Mouse (Mus musculus) neural tube, embryonic 12.5 days (tissue): ENCODE data around the gene Scarf1. TPM values are rescaled to one million over a fixed set of nuclear protein-coding genes. Genes with fewer than 3 reads are reported as not detected.

Experiments
- ATAC-seq: fragments of 200-750 bp; cut with Nextera tagmentation; 2 replicates; pipeline ENCODE4 v1.8.0; 2017; ENCODE audit warnings: low read depth, mild to moderate bottlenecking, moderate TSS enrichment, moderate library complexity; ENCODE audit not compliant: low FRiP score
- H3K27ac ChIP-seq: fragments of 300-500 bp; sonication (generic); 2 replicates; pipeline ENCODE4 v1.5.1; 2016
- H3K27me3 ChIP-seq: fragments of 300-500 bp; sonication (generic); replicated peaks from 2 replicates; pipeline ENCODE4 v1.6.1; 2016; ENCODE audit warnings: mild to moderate bottlenecking
- H3K36me3 ChIP-seq: fragments of 300-500 bp; sonication (generic); 2 replicates; pipeline ENCODE4 v1.6.1; 2016; ENCODE audit warnings: mild to moderate bottlenecking
- H3K4me1 ChIP-seq: fragments of 300-500 bp; sonication (generic); 2 replicates; pipeline ENCODE4 v1.6.1; 2016
- H3K4me2 ChIP-seq: fragments of 300-500 bp; sonication (generic); replicated peaks from 2 replicates; pipeline ENCODE4 v1.6.1; 2016; ENCODE audit warnings: mild to moderate bottlenecking
- H3K4me3 ChIP-seq: fragments of 300-500 bp; sonication (generic); 2 replicates; pipeline ENCODE4 v1.5.1; 2016
- H3K9ac ChIP-seq: fragments of 300-500 bp; sonication (generic); 2 replicates; pipeline ENCODE4 v1.6.1; 2016; ENCODE audit warnings: mild to moderate bottlenecking
- H3K9me3 ChIP-seq: fragments of 300-500 bp; sonication (generic); 2 replicates; pipeline ENCODE4 v1.6.1; 2016; ENCODE audit warnings: mild to moderate bottlenecking
- whole genome bisulfite sequencing: fragments of 180-500 bp; shearing (Covaris S2); methylation state at CpG from one replicate; pipeline ENCODE4 v1.1.7; 2016; 5-methylcytosine and 5-hydroxymethylcytosine counted together
- polyA plus RNA-seq: library from polyadenylated mRNA; unstranded; fragments of >200 nt; fragmentation: Nextera tagmentation; extraction: Ambion mirVana; gene quantifications from 2 replicates; pipeline ENCODE4 v1.2.1, GENCODE M21; 2016

Scarf1 gene
- polyA plus RNA-seq, 1 experiment from 2014 or later: 5.8 TPM

GRCm38 (mm10) chr11:75486601-75487285 is 26.6 kb upstream of the Scarf1 start, which contains the start of gene Prpf8:
Prpf8 (plus strand) TSS chr11:75486816.
- Histone ChIP-seq H3K4me2 (peak within 1 kb of the TSS; percentile 81), H3K27ac (peak within 1 kb of the TSS; percentile 47; the same call in 1 of the 2 replicates), H3K4me3 (peak within 1 kb of the TSS; percentile 95), H3K4me1 (peaks cover 9% of the 10 kb centered on the region), H3K36me3 (peaks cover 29% of the 10 kb centered on the region), H3K9ac (peak within 1 kb of the TSS; percentile 93), H3K9me3 (no peaks in the 10 kb centered on the region), H3K27me3 (no peaks in the 10 kb centered on the region)
- WGBS: under 1% methylated on average over 52 of the region's 52 CpGs
- ATAC-seq: peak; percentile 99

GRCm38 (mm10) chr11:75487496-75487895 is 25.8 kb upstream of the Scarf1 start:
- H3K27me3 ChIP-seq: no peaks in the 10 kb centered on the region
- peak overlapping the region; percentile 81 for H3K4me2 ChIP-seq
- H3K36me3 ChIP-seq: peaks cover 36% of the 10 kb centered on the region
- peak overlapping the region; percentile 95 for H3K4me3 ChIP-seq
- no peak overlapping the region for H3K27ac ChIP-seq
- H3K4me1 ChIP-seq: peaks cover 9% of the 10 kb centered on the region
- no peaks in the 10 kb centered on the region for H3K9me3 ChIP-seq
- no peak for ATAC-seq
- H3K9ac ChIP-seq: peak overlapping the region; percentile 93
- 47% methylated on average over 6 of the region's 6 CpGs for WGBS

- no peaks in the 10 kb centered on the region for H3K27me3 ChIP-seq
- H3K4me1 ChIP-seq: no peaks in the 10 kb centered on the region
- H3K36me3 ChIP-seq: peaks cover 99% of the 10 kb centered on the region
- no peak for ATAC-seq
- H3K4me3 ChIP-seq: no peak overlapping the region
- H3K9ac ChIP-seq: no peak overlapping the region
- H3K27ac ChIP-seq: no peak overlapping the region
- H3K9me3 ChIP-seq: no peaks in the 10 kb centered on the region
- no peak overlapping the region for H3K4me2 ChIP-seq
- 94% methylated on average over 10 of the region's 10 CpGs for WGBS
Observed at GRCm38 (mm10) chr11:75494296-75495049, 18.9 kb upstream of the Scarf1 start.

- WGBS: 91% methylated on average over 1 of the region's 1 CpGs
- Histone ChIP-seq H3K4me1 (no peaks in the 10 kb centered on the region), H3K9ac (no peak overlapping the region), H3K4me2 (no peak overlapping the region), H3K36me3 (peaks cover 99% of the 10 kb centered on the region), H3K27ac (no peak overlapping the region), H3K4me3 (no peak overlapping the region), H3K27me3 (no peaks in the 10 kb centered on the region), H3K9me3 (no peaks in the 10 kb centered on the region)
- ATAC-seq: no peak
Observed at GRCm38 (mm10) chr11:75498126-75498525, 15.2 kb upstream of the Scarf1 start.

- 91% methylated on average over 4 of the region's 4 CpGs for WGBS
- no peak overlapping the region for H3K4me2 ChIP-seq
- H3K36me3 ChIP-seq: peaks cover 65% of the 10 kb centered on the region
- no peak overlapping the region for H3K4me3 ChIP-seq
- H3K4me1 ChIP-seq: peaks cover 21% of the 10 kb centered on the region
- no peaks in the 10 kb centered on the region for H3K9me3 ChIP-seq
- no peak for ATAC-seq
- H3K27ac ChIP-seq: no peak overlapping the region
- no peak overlapping the region for H3K9ac ChIP-seq
- H3K27me3 ChIP-seq: no peaks in the 10 kb centered on the region
Observed at GRCm38 (mm10) chr11:75508162-75508561, 5.2 kb upstream of the Scarf1 start.

- Histone ChIP-seq H3K36me3 (peaks cover 59% of the 10 kb centered on the region), H3K9ac (no peak overlapping the region), H3K27ac (no peak overlapping the region), H3K4me1 (peaks cover 21% of the 10 kb centered on the region), H3K4me3 (no peak overlapping the region), H3K27me3 (no peaks in the 10 kb centered on the region), H3K4me2 (no peak overlapping the region), H3K9me3 (no peaks in the 10 kb centered on the region)
- 79% methylated on average over 8 of the region's 8 CpGs for WGBS
- ATAC-seq: no peak
Observed at GRCm38 (mm10) chr11:75508904-75509303, 4.4 kb upstream of the Scarf1 start.

GRCm38 (mm10) chr11:75509741-75510626 is 3.4 kb upstream of the Scarf1 start, which contains the start of gene Rilp:
Rilp (plus strand) TSS chr11:75510094.
- peak within 1 kb of the TSS; percentile 58 for H3K9ac ChIP-seq

GRCm38 (mm10) chr11:75510627-75510993 is 2.7 kb upstream of the Scarf1 start:
- peaks cover 44% of the 10 kb centered on the region for H3K36me3 ChIP-seq
- H3K4me3 ChIP-seq: peak overlapping the region; percentile 48
- no peaks in the 10 kb centered on the region for H3K9me3 ChIP-seq
- H3K27me3 ChIP-seq: no peaks in the 10 kb centered on the region
- peak overlapping the region; percentile 92 for H3K4me2 ChIP-seq
- peak overlapping the region; percentile 58 for H3K9ac ChIP-seq
- H3K4me1 ChIP-seq: peaks cover 21% of the 10 kb centered on the region
- peak; percentile 91 for ATAC-seq
- H3K27ac ChIP-seq: no peak overlapping the region
- 2% methylated on average over 24 of the region's 24 CpGs for WGBS

More at GRCm38 (mm10) chr11:75509741-75510626, 3.4 kb upstream of the Scarf1 start, which contains the start of gene Rilp:
- 2% methylated on average over 43 of the region's 43 CpGs for WGBS
- H3K36me3 ChIP-seq: peaks cover 48% of the 10 kb centered on the region
- no peaks in the 10 kb centered on the region for H3K9me3 ChIP-seq
- peak; percentile 84 for ATAC-seq
- H3K4me1 ChIP-seq: peaks cover 21% of the 10 kb centered on the region
- no peak within 1 kb of the TSS for H3K27ac ChIP-seq
- H3K27me3 ChIP-seq: no peaks in the 10 kb centered on the region
- H3K4me2 ChIP-seq: peak within 1 kb of the TSS; percentile 92
- H3K4me3 ChIP-seq: peak within 1 kb of the TSS; percentile 48

- no peak overlapping the region for H3K4me2 ChIP-seq
- H3K36me3 ChIP-seq: peaks cover 38% of the 10 kb centered on the region
- H3K9ac ChIP-seq: no peak overlapping the region
- no peak overlapping the region for H3K27ac ChIP-seq
- H3K9me3 ChIP-seq: no peaks in the 10 kb centered on the region
- no peaks in the 10 kb centered on the region for H3K27me3 ChIP-seq
- H3K4me3 ChIP-seq: no peak overlapping the region
- ATAC-seq: no peak
- H3K4me1 ChIP-seq: peaks cover 21% of the 10 kb centered on the region
- WGBS: 91% methylated on average over 6 of the region's 6 CpGs
Observed at GRCm38 (mm10) chr11:75511213-75511612, 2.1 kb upstream of the Scarf1 start.

- Histone ChIP-seq H3K36me3 (peaks cover 29% of the 10 kb centered on the region), H3K4me2 (no peak overlapping the region), H3K4me3 (no peak overlapping the region), H3K27ac (no peak overlapping the region), H3K4me1 (peaks cover 21% of the 10 kb centered on the region), H3K27me3 (no peaks in the 10 kb centered on the region), H3K9ac (no peak overlapping the region), H3K9me3 (no peaks in the 10 kb centered on the region)
- ATAC-seq: no peak
- WGBS: 80% methylated on average over 9 of the region's 9 CpGs
Observed at GRCm38 (mm10) chr11:75512301-75513018, 880 bp upstream of the Scarf1 start.

GRCm38 (mm10) chr11:75515186-75515585 is 1.8 kb downstream of the Scarf1 start:
- Histone ChIP-seq H3K9ac (no peak overlapping the region), H3K9me3 (no peaks in the 10 kb centered on the region), H3K4me3 (no peak overlapping the region), H3K27me3 (no peaks in the 10 kb centered on the region), H3K4me2 (no peak overlapping the region), H3K4me1 (peaks cover 4% of the 10 kb centered on the region), H3K36me3 (peaks cover 7% of the 10 kb centered on the region; the same call in 1 of the 2 replicates), H3K27ac (no peak overlapping the region)
- 92% methylated on average over 25 of the region's 25 CpGs for WGBS
- no peak for ATAC-seq
